21 mouse cellular contexts compared by ENCODE assay signal in genomic region chr14:37094436-37094835, GRCm38 (mm10). TPM values are rescaled to one million over a fixed set of nuclear protein-coding genes. Genes with fewer than 3 reads are reported as not detected.
"Had no signal": no experiment of that assay in that cellular context is flagged by ENCODE, and none has a peak within 500 bp of the region (broad histone marks: within the 10 kb centered on the region; RNA-seq: fewer than 3 reads in every experiment).

No protein-coding gene starts in this region.

- H3K4me2 ChIP-seq: limb, embryonic 12.5 days; liver, embryonic 13.5 days; lung, embryonic 15.5 days; midbrain, embryonic 13.5 days; neural tube, embryonic 13.5 days had no signal

- DNase-seq: kidney, postnatal 25 days; liver; liver, embryonic 13.5 days; liver, postnatal 0 days; lung, postnatal 14 days; retina, postnatal 1 day; right cerebral cortex, postnatal 4 days; spleen, adult 18-20 months; thymus, adult 18-20 months; thymus, postnatal 14 days had no signal

- H3K36me3 ChIP-seq: limb, embryonic 12.5 days; liver, embryonic 13.5 days; lung, embryonic 15.5 days; midbrain, embryonic 13.5 days; neural tube, embryonic 13.5 days had no signal

- H3K27ac ChIP-seq: limb, embryonic 12.5 days; liver, embryonic 13.5 days; lung, embryonic 15.5 days; macrophage; midbrain, embryonic 13.5 days; neural tube, embryonic 13.5 days had no signal

- H3K4me3 ChIP-seq: limb, embryonic 12.5 days; liver, embryonic 13.5 days; lung, embryonic 15.5 days; megakaryocyte, embryonic 14.5 days; midbrain, embryonic 13.5 days; myocyte; neural tube, embryonic 13.5 days had no signal

- ATAC-seq: liver, postnatal 0 days; midbrain, embryonic 13.5 days had no signal

- H3K9ac ChIP-seq: limb, embryonic 12.5 days; liver, embryonic 13.5 days; liver, postnatal 0 days; lung, embryonic 15.5 days; midbrain, embryonic 13.5 days; neural tube, embryonic 13.5 days had no signal

- H3K4me1 ChIP-seq: liver, embryonic 13.5 days had no signal

- H3K9me3 ChIP-seq: limb, embryonic 12.5 days; liver, embryonic 13.5 days; lung, embryonic 15.5 days; midbrain, embryonic 13.5 days; neural tube, embryonic 13.5 days had no signal

RNA-seq across cellular contexts. Expression of gene Cdhr1, which starts 3.7 kb away (rescaled TPM):
- polyA plus RNA-seq: liver, embryonic 13.5 days; liver, postnatal 0 days; macrophage had no signal

RNA-seq across cellular contexts. Expression of gene 2610528A11Rik, which starts 19.4 kb away (rescaled TPM):
- total RNA-seq: left cerebral cortex, postnatal 25 days had no signal
- polyA plus RNA-seq: midbrain, embryonic 13.5 days had no signal

RNA-seq across cellular contexts. Expression of gene Lrit2, which starts 26.7 kb away (rescaled TPM):
- total RNA-seq: layer of hippocampus, postnatal 25 days; left cerebral cortex, adult 8-10 months; left cerebral cortex, postnatal 25 days had no signal
- polyA plus RNA-seq: limb, embryonic 12.5 days; liver, embryonic 13.5 days; liver, postnatal 0 days; lung, embryonic 15.5 days; macrophage; myocyte; neural tube, embryonic 13.5 days; stomach, embryonic 14.5 days had no signal

RNA-seq across cellular contexts. Expression of gene Lrit1, which starts 39.8 kb away (rescaled TPM):
- total RNA-seq: layer of hippocampus, postnatal 25 days; left cerebral cortex, postnatal 25 days had no signal
- polyA plus RNA-seq: limb, embryonic 12.5 days; liver, embryonic 13.5 days; lung, embryonic 15.5 days; macrophage; midbrain, embryonic 13.5 days; myocyte; neural tube, embryonic 13.5 days; stomach, embryonic 14.5 days had no signal
